Mouse (Mus musculus) spleen, adult 2 months (tissue): Measurements from ENCODE around the gene Tcta.

Experiments
- CTCF ChIP-seq: fragments of 200-500 bp; IDR thresholded peaks from 2 replicates; pipeline ENCODE4 v1.5.1; 2011; ENCODE audit warnings: mild to moderate bottlenecking, inconsistent platforms; ENCODE audit not compliant: insufficient read depth, insufficient read length, insufficient replicate concordance; ENCODE audit errors: extremely low read depth
- POLR2A ChIP-seq: fragments of 200-500 bp; IDR thresholded peaks from 2 replicates; pipeline ENCODE4 v1.6.1; 2011; ENCODE audit warnings: low read depth, low read length, inconsistent platforms

GRCm38 (mm10) chr9:108347024-108347423, 41.1 kb upstream of the Tcta start:
- TF ChIP-seq POLR2A, result no peak
- no peak for TF ChIP-seq CTCF
